8 mouse cellular contexts compared by ENCODE assay signal in genomic region chr8:11215231-11215630, GRCm38 (mm10).
DNase-seq lines count a peak whose midpoint lies in the region; ATAC-seq lines count a peak whose summit lies in the region.

No protein-coding gene starts in this region.

- H3K9me3 ChIP-seq in embryonic facial prominence, embryonic 13.5 days = no peaks in the 10 kb centered on the region
- no peaks in the 10 kb centered on the region for H3K9me3 ChIP-seq in hindbrain, embryonic 12.5 days (replicated peaks)

- H3K36me3 ChIP-seq in embryonic facial prominence, embryonic 13.5 days = peaks cover 90% of the 10 kb centered on the region
- H3K36me3 ChIP-seq in hindbrain, embryonic 12.5 days = 0 out of 2 replicates have a peak, but pooled peaks cover 5% of the 10 kb centered on the region

- intact Hi-C loops in gastrocnemius, postnatal 36 days (cut with DNase I) = loop anchor here (5.0 kb wide), 2 partner anchors 778 to 798 kb away; no protein-coding TSS in a partner anchor

- no peaks in the 10 kb centered on the region for H3K27me3 ChIP-seq in embryonic facial prominence, embryonic 13.5 days
- H3K27me3 ChIP-seq in hindbrain, embryonic 12.5 days = no peaks in the 10 kb centered on the region

- 29% methylated on average over 1 of the region's 1 CpGs for WGBS in embryonic facial prominence, embryonic 13.5 days
- 31% methylated on average over 1 of the region's 1 CpGs for WGBS in hindbrain, embryonic 12.5 days

- no peak overlapping the region for H3K4me2 ChIP-seq in embryonic facial prominence, embryonic 13.5 days
- no peak overlapping the region for H3K4me2 ChIP-seq in hindbrain, embryonic 12.5 days (replicated peaks)

- ATAC-seq in embryonic facial prominence, embryonic 13.5 days (ENCODE audit: insufficient number of reproducible peaks, insufficient read depth, low FRiP score, low TSS enrichment, low read depth) = 0 out of 2 replicates have a peak, but pooled peaks have one; percentile 45
- peak; percentile 74 for ATAC-seq in hindbrain, embryonic 12.5 days (ENCODE audit: low FRiP score)

- no peak overlapping the region for H3K4me3 ChIP-seq in embryonic facial prominence, embryonic 13.5 days
- no peak overlapping the region for H3K4me3 ChIP-seq in hindbrain, embryonic 12.5 days

- no peak overlapping the region for H3K9ac ChIP-seq in embryonic facial prominence, embryonic 13.5 days
- H3K9ac ChIP-seq in hindbrain, embryonic 12.5 days = no peak overlapping the region

- H3K4me1 ChIP-seq in embryonic facial prominence, embryonic 13.5 days = no peaks in the 10 kb centered on the region
- H3K4me1 ChIP-seq in hindbrain, embryonic 12.5 days = 0 out of 2 replicates have a peak, but pooled peaks cover 2% of the 10 kb centered on the region

- DNase-seq in gastrocnemius, adult 18-20 months (ENCODE audit: low spot score) = peak; percentile 57
- no peak for DNase-seq in gastrocnemius, postnatal 36 days
- DNase-seq in adrenal gland, postnatal 36 days = peak; percentile 59 to 65
- DNase-seq in layer of hippocampus, postnatal 10 days (ENCODE audit: low spot score in 2 of 2) = peak; percentile 53 to 55
- peak; percentile 57 for DNase-seq in lung, postnatal 25 days (ENCODE audit: low spot score)
- peak; percentile 32 for DNase-seq in right cerebral cortex, postnatal 14 days

- H3K27ac ChIP-seq in embryonic facial prominence, embryonic 13.5 days = no peak overlapping the region
- no peak overlapping the region for H3K27ac ChIP-seq in hindbrain, embryonic 12.5 days

Comparison
In these comparisons a context has a peak if more than half of its experiments do, and no peak if none do; other contexts are left out.
1. DNase-seq: peak in gastrocnemius, adult 18-20 months (single experiment), adrenal gland, postnatal 36 days (2 of 2), layer of hippocampus, postnatal 10 days (2 of 2), lung, postnatal 25 days (single experiment) and right cerebral cortex, postnatal 14 days (single experiment); none in gastrocnemius, postnatal 36 days (0 of 2).